Mouse (Mus musculus) right cerebral cortex, adult 18-20 months (tissue): ENCODE data around the gene Alkbh3.

Experiments used
- DNase-seq: peaks from one replicate; pipeline ENCODE4 v3.0.0; 2022; ENCODE audit warnings: mixed read lengths

The Alkbh3 gene

GRCm38 (mm10) chr2:93953726-93954125, 56.9 kb downstream of the Alkbh3 start:
- no peak for DNase-seq

GRCm38 (mm10) chr2:93946976-93947375, 63.6 kb downstream of the Alkbh3 start:
- DNase-seq = no peak

GRCm38 (mm10) chr2:93944855-93945254, 65.8 kb downstream of the Alkbh3 start:
- DNase-seq = no peak

- DNase-seq = no peak
Observed at GRCm38 (mm10) chr2:93944099-93944498, 66.5 kb downstream of the Alkbh3 start.

GRCm38 (mm10) chr2:93941670-93942069, 68.9 kb downstream of the Alkbh3 start:
- DNase-seq = no peak

GRCm38 (mm10) chr2:93938534-93938933, 72.1 kb downstream of the Alkbh3 start:
- no peak for DNase-seq
